Mouse (Mus musculus) ES-Bruce4 (cell line): ENCODE data around the gene Cecr2. TPM values are rescaled to one million over a fixed set of nuclear protein-coding genes. Genes with fewer than 3 reads are reported as not detected.
A peak's percentile ranks its signal among the peaks of the same experiment; 100 is the strongest.

Experiments
- H3K27ac ChIP-seq: 2 replicates; pipeline ENCODE4 v1.5.1; 2012; ENCODE audit warnings: low read length, inconsistent platforms; ENCODE audit not compliant: insufficient read depth
- H3K27me3 ChIP-seq: 2 replicates; pipeline ENCODE4 v1.6.1; 2012; ENCODE audit warnings: mild to moderate bottlenecking, low read length, inconsistent platforms; ENCODE audit not compliant: control insufficient read depth, poor library complexity, insufficient read depth, severe bottlenecking
- H3K36me3 ChIP-seq: 2 replicates; pipeline ENCODE4 v1.6.1; 2012; ENCODE audit warnings: inconsistent platforms, mild to moderate bottlenecking, low read length, moderate library complexity; ENCODE audit not compliant: control insufficient read depth, poor library complexity, insufficient read depth, severe bottlenecking
- H3K4me1 ChIP-seq: one replicate; pipeline ENCODE4 v1.8.1; 2011; ENCODE audit warnings: low read length; ENCODE audit not compliant: control insufficient read depth, insufficient read depth
- H3K4me3 ChIP-seq: 2 replicates; pipeline ENCODE4 v1.5.1; 2011; ENCODE audit warnings: low read depth, mild to moderate bottlenecking, low read length
- H3K9ac ChIP-seq: 2 replicates; pipeline ENCODE4 v1.6.1; 2012; ENCODE audit warnings: low read depth, mild to moderate bottlenecking, inconsistent platforms; ENCODE audit not compliant: poor library complexity, severe bottlenecking
- H3K9me3 ChIP-seq: replicated peaks from 2 replicates; pipeline ENCODE4 v1.6.1; 2012; ENCODE audit warnings: mild to moderate bottlenecking, low read length, inconsistent platforms; ENCODE audit not compliant: control insufficient read depth, poor library complexity, insufficient read depth, severe bottlenecking
- CTCF ChIP-seq: IDR thresholded peaks from one replicate; pipeline ENCODE4 v1.8.1; 2011; ENCODE audit warnings: low read depth, low read length
- EP300 ChIP-seq: IDR thresholded peaks from 2 replicates; pipeline ENCODE4 v1.6.1; 2011; ENCODE audit warnings: low read depth, low read length; ENCODE audit not compliant: insufficient read depth
- POLR2A ChIP-seq: IDR thresholded peaks from one replicate; pipeline ENCODE4 v1.8.1; 2011; ENCODE audit warnings: low read length; ENCODE audit not compliant: insufficient read depth
- polyA plus RNA-seq: library from polyadenylated mRNA; stranded (reverse); fragments of >200 nt; gene quantifications from 2 replicates; pipeline ENCODE4 v1.2.4, GENCODE M21; 2011; ENCODE audit warnings: low read depth; ENCODE audit not compliant: missing spikeins, insufficient read depth, insufficient read length

Cecr2 gene
- polyA plus RNA-seq, 1 experiment = 73.8 TPM

GRCm38 (mm10) chr6:120666761-120667421, 722 bp downstream of the Cecr2 start:
- H3K4me3 ChIP-seq = peak overlapping the region; percentile 98
- peaks cover 1% of the 10 kb centered on the region for H3K4me1 ChIP-seq
- no peaks in the 10 kb centered on the region for H3K27me3 ChIP-seq
- no peaks in the 10 kb centered on the region for H3K9me3 ChIP-seq
- no peak for TF ChIP-seq EP300
- no peak for TF ChIP-seq CTCF
- no peak for TF ChIP-seq POLR2A
- peak overlapping the region; percentile 82 for H3K27ac ChIP-seq
- H3K36me3 ChIP-seq = no peaks in the 10 kb centered on the region
- H3K9ac ChIP-seq = peak overlapping the region; percentile 99

GRCm38 (mm10) chr6:120667422-120667781, 1.2 kb downstream of the Cecr2 start:
- H3K27ac ChIP-seq = peak overlapping the region; percentile 82; the same call in 1 of the 2 replicates
- H3K4me1 ChIP-seq = peaks cover 1% of the 10 kb centered on the region
- H3K4me3 ChIP-seq = peak overlapping the region; percentile 98
- TF ChIP-seq EP300 (no peak), CTCF (no peak), POLR2A (no peak)
- H3K9me3 ChIP-seq = no peaks in the 10 kb centered on the region
- H3K27me3 ChIP-seq = no peaks in the 10 kb centered on the region
- H3K9ac ChIP-seq = peak overlapping the region; percentile 99
- H3K36me3 ChIP-seq = no peaks in the 10 kb centered on the region

- peak overlapping the region; percentile 99 for H3K9ac ChIP-seq
- H3K27me3 ChIP-seq = no peaks in the 10 kb centered on the region
- H3K4me1 ChIP-seq = peaks cover 1% of the 10 kb centered on the region
- no peak overlapping the region for H3K27ac ChIP-seq
- H3K4me3 ChIP-seq = peak overlapping the region; percentile 98; the same call in 1 of the 2 replicates
- TF ChIP-seq POLR2A (no peak), CTCF (no peak), EP300 (no peak)
- H3K9me3 ChIP-seq = no peaks in the 10 kb centered on the region
- no peaks in the 10 kb centered on the region for H3K36me3 ChIP-seq
These were observed 1.7 kb downstream of the Cecr2 start for GRCm38 (mm10) chr6:120667911-120668310.

- Histone ChIP-seq H3K27ac (no peak overlapping the region), H3K4me3 (no peak overlapping the region), H3K36me3 (no peaks in the 10 kb centered on the region), H3K4me1 (peaks cover 6% of the 10 kb centered on the region), H3K9me3 (no peaks in the 10 kb centered on the region), H3K9ac (no peak overlapping the region), H3K27me3 (no peaks in the 10 kb centered on the region)
- TF ChIP-seq EP300 = no peak
- TF ChIP-seq POLR2A = no peak
- TF ChIP-seq CTCF = peak; percentile 57
These were observed 8.0 kb downstream of the Cecr2 start for GRCm38 (mm10) chr6:120674121-120674520.

- H3K27me3 ChIP-seq = no peaks in the 10 kb centered on the region
- peak overlapping the region; percentile 76 for H3K27ac ChIP-seq
- H3K4me1 ChIP-seq = peaks cover 4% of the 10 kb centered on the region
- TF ChIP-seq EP300 (no peak), CTCF (peak; percentile 14), POLR2A (no peak)
- H3K9me3 ChIP-seq = no peaks in the 10 kb centered on the region
- H3K36me3 ChIP-seq = no peaks in the 10 kb centered on the region
- no peak overlapping the region for H3K9ac ChIP-seq
- no peak overlapping the region for H3K4me3 ChIP-seq
These were observed 8.7 kb downstream of the Cecr2 start for GRCm38 (mm10) chr6:120674881-120675280.

- peaks cover 4% of the 10 kb centered on the region for H3K4me1 ChIP-seq
- H3K9ac ChIP-seq = 0 out of 2 replicates have a peak overlapping the region, but pooled peaks have one; percentile 38
- H3K9me3 ChIP-seq = no peaks in the 10 kb centered on the region
- no peaks in the 10 kb centered on the region for H3K36me3 ChIP-seq
- H3K4me3 ChIP-seq = no peak overlapping the region
- H3K27ac ChIP-seq = peak overlapping the region; percentile 57; the same call in 1 of the 2 replicates
- TF ChIP-seq POLR2A (no peak), EP300 (no peak), CTCF (no peak)
- no peaks in the 10 kb centered on the region for H3K27me3 ChIP-seq
These were observed 9.8 kb downstream of the Cecr2 start for GRCm38 (mm10) chr6:120675979-120676378.
